Mouse (Mus musculus): ENCODE measurements around the gene Nudt15. TPM values are rescaled to one million over a fixed set of nuclear protein-coding genes. Genes with fewer than 3 reads are reported as not detected.
"Not testable (repeated sequence)": the region's sequence is repeated elsewhere in the genome, so short reads cannot be mapped to it uniquely, and the experiment has no call there.

The Nudt15 gene
- polyA plus RNA-seq, 1 experiment from 2014 or later: 4.1 TPM

GRCm38 (mm10) chr14:73551164-73551563, 3.1 kb upstream of the Nudt15 start:
- Histone ChIP-seq H3K4me2 (ENCODE audit: low read depth, low read length) (no peak overlapping the region), H3K27me3 (ENCODE audit: control insufficient read depth, insufficient read depth, low read length) (no peaks in the 10 kb centered on the region), H3K27ac (ENCODE audit: low read length) (no peak overlapping the region), H3K9me3 (replicated peaks; ENCODE audit: control insufficient read depth, low read length) (no peaks in the 10 kb centered on the region), H3K36me3 (ENCODE audit: control insufficient read depth, insufficient read depth) (0 out of 2 replicates have a peak, but pooled peaks cover under 1% of the 10 kb centered on the region), H3K4me3 (ENCODE audit: low read length) (no peak overlapping the region), H3K4me1 (ENCODE audit: control insufficient read depth, insufficient read depth, low read length) (peaks cover 11% of the 10 kb centered on the region), H3K9ac (ENCODE audit: low read length) (no peak overlapping the region)
- ATAC-seq (replicated peaks; ENCODE audit: extremely low read depth, insufficient read depth, low FRiP score): no peak
- 73% methylated on average over 6 of the region's 6 CpGs for WGBS

- H3K4me2 ChIP-seq (ENCODE audit: low read depth, low read length): no peak overlapping the region
- peaks cover 11% of the 10 kb centered on the region for H3K4me1 ChIP-seq (ENCODE audit: control insufficient read depth, insufficient read depth, low read length)
- H3K9me3 ChIP-seq (replicated peaks; ENCODE audit: control insufficient read depth, low read length): no peaks in the 10 kb centered on the region
- no peaks in the 10 kb centered on the region for H3K36me3 ChIP-seq (ENCODE audit: control insufficient read depth, insufficient read depth)
- H3K4me3 ChIP-seq (ENCODE audit: low read length): no peak overlapping the region
- no peak for ATAC-seq (replicated peaks; ENCODE audit: extremely low read depth, insufficient read depth, low FRiP score)
- H3K27ac ChIP-seq (ENCODE audit: low read length): no peak overlapping the region
- WGBS: 51% methylated on average over 8 of the region's 8 CpGs
- H3K9ac ChIP-seq (ENCODE audit: low read length): no peak overlapping the region
- H3K27me3 ChIP-seq (ENCODE audit: control insufficient read depth, insufficient read depth, low read length): no peaks in the 10 kb centered on the region
These were observed 2.7 kb upstream of the Nudt15 start for GRCm38 (mm10) chr14:73550732-73551131.

GRCm38 (mm10) chr14:73550291-73550690, 2.2 kb upstream of the Nudt15 start:
- Histone ChIP-seq H3K27ac (ENCODE audit: low read length) (no peak overlapping the region), H3K27me3 (ENCODE audit: control insufficient read depth, insufficient read depth, low read length) (no peaks in the 10 kb centered on the region), H3K36me3 (ENCODE audit: control insufficient read depth, insufficient read depth) (no peaks in the 10 kb centered on the region), H3K9ac (ENCODE audit: low read length) (no peak overlapping the region), H3K4me2 (ENCODE audit: low read depth, low read length) (no peak overlapping the region), H3K4me3 (ENCODE audit: low read length) (no peak overlapping the region), H3K4me1 (ENCODE audit: control insufficient read depth, insufficient read depth, low read length) (peaks cover 11% of the 10 kb centered on the region), H3K9me3 (replicated peaks; ENCODE audit: control insufficient read depth, low read length) (no peaks in the 10 kb centered on the region)
- ATAC-seq (replicated peaks; ENCODE audit: extremely low read depth, insufficient read depth, low FRiP score): no peak
- 59% methylated on average over 3 of the region's 3 CpGs for WGBS

GRCm38 (mm10) chr14:73547034-73547433, 1.0 kb downstream of the Nudt15 start:
- Histone ChIP-seq H3K4me2 (ENCODE audit: low read depth, low read length) (no peak overlapping the region), H3K9ac (ENCODE audit: low read length) (no peak overlapping the region), H3K4me1 (ENCODE audit: control insufficient read depth, insufficient read depth, low read length) (no peaks in the 10 kb centered on the region), H3K4me3 (ENCODE audit: low read length) (no peak overlapping the region), H3K27me3 (ENCODE audit: control insufficient read depth, insufficient read depth, low read length) (no peaks in the 10 kb centered on the region), H3K36me3 (ENCODE audit: control insufficient read depth, insufficient read depth) (no peaks in the 10 kb centered on the region), H3K9me3 (replicated peaks; ENCODE audit: control insufficient read depth, low read length) (no peaks in the 10 kb centered on the region), H3K27ac (ENCODE audit: low read length) (no peak overlapping the region)
- no peak for ATAC-seq (replicated peaks; ENCODE audit: extremely low read depth, insufficient read depth, low FRiP score)
- 29% methylated on average over 4 of the region's 4 CpGs for WGBS

GRCm38 (mm10) chr14:73543781-73544180, 4.3 kb downstream of the Nudt15 start:
- WGBS: 73% methylated on average over 6 of the region's 6 CpGs
- Histone ChIP-seq H3K4me2 (ENCODE audit: low read depth, low read length) (no peak overlapping the region), H3K36me3 (ENCODE audit: control insufficient read depth, insufficient read depth) (no peaks in the 10 kb centered on the region), H3K4me3 (ENCODE audit: low read length) (no peak overlapping the region), H3K27me3 (ENCODE audit: control insufficient read depth, insufficient read depth, low read length) (no peaks in the 10 kb centered on the region), H3K27ac (ENCODE audit: low read length) (no peak overlapping the region), H3K9ac (ENCODE audit: low read length) (no peak overlapping the region), H3K9me3 (replicated peaks; ENCODE audit: control insufficient read depth, low read length) (no peaks in the 10 kb centered on the region), H3K4me1 (ENCODE audit: control insufficient read depth, insufficient read depth, low read length) (no peaks in the 10 kb centered on the region)
- no peak for ATAC-seq (replicated peaks; ENCODE audit: extremely low read depth, insufficient read depth, low FRiP score)

GRCm38 (mm10) chr14:73535641-73536040, 12.4 kb downstream of the Nudt15 start:
- Histone ChIP-seq H3K9me3 (replicated peaks; ENCODE audit: control insufficient read depth, low read length) (no peaks in the 10 kb centered on the region), H3K27ac (ENCODE audit: low read length) (no peak overlapping the region), H3K4me3 (ENCODE audit: low read length) (no peak overlapping the region), H3K9ac (ENCODE audit: low read length) (no peak overlapping the region), H3K27me3 (ENCODE audit: control insufficient read depth, insufficient read depth, low read length) (peaks cover 2% of the 10 kb centered on the region; the same call in 1 of the 2 replicates), H3K36me3 (ENCODE audit: control insufficient read depth, insufficient read depth) (no peaks in the 10 kb centered on the region), H3K4me2 (ENCODE audit: low read depth, low read length) (no peak overlapping the region), H3K4me1 (ENCODE audit: control insufficient read depth, insufficient read depth, low read length) (no peaks in the 10 kb centered on the region)
- ATAC-seq (replicated peaks; ENCODE audit: extremely low read depth, insufficient read depth, low FRiP score): no peak
- WGBS: 80% methylated on average over 2 of the region's 2 CpGs

GRCm38 (mm10) chr14:73533755-73534465, 14.1 kb downstream of the Nudt15 start:
- Histone ChIP-seq H3K27ac (ENCODE audit: low read length) (no peak overlapping the region), H3K4me3 (ENCODE audit: low read length) (no peak overlapping the region), H3K4me2 (ENCODE audit: low read depth, low read length) (no peak overlapping the region), H3K36me3 (ENCODE audit: control insufficient read depth, insufficient read depth) (no peaks in the 10 kb centered on the region), H3K9me3 (replicated peaks; ENCODE audit: control insufficient read depth, low read length) (no peaks in the 10 kb centered on the region), H3K9ac (ENCODE audit: low read length) (no peak overlapping the region), H3K27me3 (ENCODE audit: control insufficient read depth, insufficient read depth, low read length) (peaks cover 2% of the 10 kb centered on the region; the same call in 1 of the 2 replicates), H3K4me1 (ENCODE audit: control insufficient read depth, insufficient read depth, low read length) (no peaks in the 10 kb centered on the region)
- no peak for ATAC-seq (replicated peaks; ENCODE audit: extremely low read depth, insufficient read depth, low FRiP score)
- 64% methylated on average over 6 of the region's 6 CpGs for WGBS

- not testable (repeated sequence) for H3K9me3 ChIP-seq (replicated peaks; ENCODE audit: control insufficient read depth, low read length); ATAC-seq (replicated peaks; ENCODE audit: extremely low read depth, insufficient read depth, low FRiP score); H3K27ac ChIP-seq (ENCODE audit: low read length); H3K36me3 ChIP-seq (ENCODE audit: control insufficient read depth, insufficient read depth); H3K9ac ChIP-seq (ENCODE audit: low read length); H3K4me2 ChIP-seq (ENCODE audit: low read depth, low read length); H3K27me3 ChIP-seq (ENCODE audit: control insufficient read depth, insufficient read depth, low read length); H3K4me3 ChIP-seq (ENCODE audit: low read length); H3K4me1 ChIP-seq (ENCODE audit: control insufficient read depth, insufficient read depth, low read length)
- 76% methylated on average over 3 of the region's 3 CpGs for WGBS
These were observed 19.4 kb downstream of the Nudt15 start for GRCm38 (mm10) chr14:73528661-73529060.

GRCm38 (mm10) chr14:73524766-73525448, 23.1 kb downstream of the Nudt15 start, which contains the start of gene Sucla2:
Gene Sucla2 (plus strand): TSS chr14:73525319.
- Histone ChIP-seq H3K4me3 (ENCODE audit: low read length) (peak within 1 kb of the TSS; percentile 63), H3K9ac (ENCODE audit: low read length) (peak within 1 kb of the TSS; percentile 83), H3K4me1 (ENCODE audit: control insufficient read depth, insufficient read depth, low read length) (no peaks in the 10 kb centered on the region), H3K36me3 (ENCODE audit: control insufficient read depth, insufficient read depth) (no peaks in the 10 kb centered on the region), H3K9me3 (replicated peaks; ENCODE audit: control insufficient read depth, low read length) (no peaks in the 10 kb centered on the region), H3K27ac (ENCODE audit: low read length) (peak within 1 kb of the TSS; percentile 89), H3K4me2 (ENCODE audit: low read depth, low read length) (peak within 1 kb of the TSS; percentile 65), H3K27me3 (ENCODE audit: control insufficient read depth, insufficient read depth, low read length) (no peaks in the 10 kb centered on the region)
- WGBS: under 1% methylated on average over 39 of the region's 41 CpGs
- peak; percentile 99 for ATAC-seq (replicated peaks; ENCODE audit: extremely low read depth, insufficient read depth, low FRiP score)

Measured in heart, embryonic 16.5 days (tissue).